Mouse (Mus musculus) testis, adult 10 weeks (tissue): ENCODE data around the gene Rpl26. TPM values are rescaled to one million over a fixed set of nuclear protein-coding genes. Genes with fewer than 3 reads are reported as not detected.

Source experiments
- polyA plus RNA-seq: library from polyadenylated mRNA; stranded (reverse); fragments of 350-450 nt; fragmentation: Illumina TruSeq; extraction: RNeasy Lipid Tissue Mini Kit (QIAGEN cat#74804); gene quantifications from one replicate; pipeline ENCODE4 v1.2.3, GENCODE M21; 2014; ENCODE audit warnings: low read depth, low replicate concordance

Gene Rpl26
- polyA plus RNA-seq, result 156 TPM

DNA sequence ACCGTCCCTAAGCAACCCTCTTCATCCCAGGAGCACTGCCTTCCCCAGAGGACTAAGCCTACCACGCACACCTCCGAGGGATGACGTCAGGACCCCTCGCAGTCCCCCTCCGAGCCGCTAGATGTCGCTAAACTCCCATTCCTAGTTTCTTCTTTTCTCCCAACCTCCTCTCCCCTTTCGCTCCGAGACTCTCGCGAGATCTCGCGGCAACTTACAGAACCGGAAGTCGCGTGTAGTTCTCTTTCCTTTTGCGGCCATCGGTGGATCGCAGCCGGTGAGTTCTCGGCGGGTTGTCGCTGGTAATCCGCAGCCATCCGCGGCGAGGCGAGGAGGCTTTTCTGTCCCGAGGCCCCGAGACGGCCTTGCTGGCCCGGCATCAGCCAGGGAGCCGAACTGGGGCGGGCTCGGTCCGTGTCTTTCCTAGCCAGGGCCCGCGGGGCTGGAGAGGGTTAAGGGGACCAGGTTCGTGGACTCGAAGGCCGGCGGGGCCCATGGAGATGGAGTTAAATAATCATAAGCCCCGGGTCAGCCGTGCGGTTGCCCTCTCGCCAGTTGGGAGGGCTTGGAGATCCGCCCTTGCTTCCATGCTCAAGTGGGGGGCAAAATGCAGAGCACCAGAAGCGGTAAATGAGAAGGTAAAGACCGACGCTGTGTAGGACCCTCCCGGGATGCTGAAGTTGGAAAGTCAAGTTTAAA is at the start of gene Rpl26:
Gene Rpl26, plus strand, starts transcription at position 233 of the 696 bp plus-strand sequence.

DNA sequence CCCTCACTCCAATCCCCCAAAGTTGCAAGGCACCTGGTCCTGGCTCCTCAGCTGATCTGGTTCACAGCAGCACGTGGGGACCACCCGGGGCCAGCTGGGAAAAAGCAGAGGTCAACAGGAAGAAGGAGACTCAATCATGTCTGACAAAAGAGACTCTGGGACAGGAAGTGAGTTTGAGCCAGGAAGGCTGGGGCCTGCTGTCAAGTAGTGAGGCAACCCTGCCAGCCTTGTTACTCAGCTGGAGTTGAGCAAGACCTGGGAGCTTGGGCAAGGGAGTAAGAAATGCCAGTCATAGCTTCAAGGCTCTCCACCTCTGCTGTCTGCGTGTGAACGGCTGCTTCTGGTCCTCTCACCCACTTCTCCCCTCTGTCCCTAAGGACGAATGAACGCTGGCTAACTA is 29.6 kb upstream of the Rpl26 start, which contains the start of gene Ndel1:
Gene Ndel1, minus strand, starts transcription at position 111 of the 400 bp plus-strand sequence.

DNA sequence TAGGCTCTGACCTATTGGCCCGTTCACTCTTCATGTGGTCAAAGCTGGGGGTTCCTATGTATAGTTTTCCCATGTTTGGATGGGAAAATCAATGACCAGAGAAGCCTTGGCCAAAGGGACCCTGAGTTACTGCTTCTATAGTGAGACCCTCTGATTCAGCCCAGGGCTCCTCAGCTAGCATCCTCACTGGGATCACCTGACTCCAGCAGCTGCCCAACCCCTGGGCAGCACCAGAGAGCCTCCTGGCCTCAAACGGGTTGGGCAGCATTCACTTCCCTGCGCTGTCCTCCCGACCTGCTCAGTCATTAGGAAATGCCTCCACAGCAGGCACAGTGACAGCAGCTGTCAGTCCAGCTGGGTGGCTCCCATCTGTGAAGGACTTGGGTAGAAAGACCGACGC is 13.1 kb upstream of the Rpl26 start, which contains the start of gene Rnf222:
Gene Rnf222, plus strand, starts transcription at position 301 of the 400 bp plus-strand sequence.

DNA sequence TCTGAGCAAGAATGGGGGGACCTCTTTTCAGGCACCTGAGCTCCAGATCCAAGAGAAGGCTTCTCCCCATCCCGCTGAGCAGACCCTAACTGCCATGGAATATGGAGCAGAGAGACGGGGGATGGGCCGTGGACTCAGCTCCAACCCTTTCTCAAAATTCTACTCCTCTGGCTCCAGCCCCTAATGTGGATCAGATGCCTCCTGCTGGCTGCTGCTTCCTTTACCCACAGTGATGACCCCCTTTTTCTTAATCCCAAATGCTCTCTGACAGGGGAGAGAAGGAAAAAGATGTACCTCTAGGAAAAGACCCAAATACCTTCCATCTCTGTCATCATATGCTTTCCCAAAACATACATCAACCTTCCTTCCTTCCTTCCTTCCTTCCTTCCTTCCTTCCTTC is 25.6 kb downstream of the Rpl26 start, which contains the start of gene Odf4:
Gene Odf4, minus strand, starts transcription at position 101 of the 400 bp plus-strand sequence.

Other genes with a start within 250 kb of the Rpl26 start
- 41.9 TPM for gene Myh10, start 210.0 kb upstream of the Rpl26 start, polyA plus RNA-seq
- gene Ndel1, start 29.7 kb upstream of the Rpl26 start, polyA plus RNA-seq, result 180 TPM
- gene Rnf222, start 13.0 kb upstream of the Rpl26 start, polyA plus RNA-seq, result 0.35 TPM
- gene Odf4, start 25.5 kb downstream of the Rpl26 start, polyA plus RNA-seq, result 157 TPM
- gene Arhgef15, start 55.9 kb downstream of the Rpl26 start, polyA plus RNA-seq, result 0.36 TPM
- gene Slc25a35, start 66.5 kb downstream of the Rpl26 start, polyA plus RNA-seq, result 17.4 TPM
- gene Rangrf, start 73.6 kb downstream of the Rpl26 start, polyA plus RNA-seq, result 253 TPM
- 5.7 TPM for gene Pfas, start 106.9 kb downstream of the Rpl26 start, polyA plus RNA-seq
- gene Ctc1, start 114.3 kb downstream of the Rpl26 start, polyA plus RNA-seq, result 10.1 TPM
- gene Aurkb, start 144.1 kb downstream of the Rpl26 start, polyA plus RNA-seq, result 6.0 TPM
- 3.4 TPM for gene Borcs6, start 158.1 kb downstream of the Rpl26 start, polyA plus RNA-seq
- gene Tmem107, start 169.2 kb downstream of the Rpl26 start, polyA plus RNA-seq, result 13.2 TPM
- 28.8 TPM for gene Vamp2, start 186.9 kb downstream of the Rpl26 start, polyA plus RNA-seq
- 2.2 TPM for gene Per1, start 193.6 kb downstream of the Rpl26 start, polyA plus RNA-seq
- gene Hes7, start 218.8 kb downstream of the Rpl26 start, polyA plus RNA-seq, result not detected
- not detected for gene 9130213A22Rik, start 221.0 kb downstream of the Rpl26 start, polyA plus RNA-seq
- gene Aloxe3, start 224.3 kb downstream of the Rpl26 start, polyA plus RNA-seq, result 0.77 TPM